Mouse (Mus musculus) c-Kit-positive CD71-positive TER-119-negative erythroid progenitor cells, embryonic 14.5 days (primary cell): ENCODE measurements at regions not wholly inside any gene's neighbourhood (a gene's known extent, or its start where the extent isn't known, plus 50 kb on each side); places are given as distances from the start of the nearest gene placed in this dataset.
A peak's percentile ranks its signal among the peaks of the same experiment; 100 is the strongest.

ENCODE experiments used
- DNase-seq: peaks from one replicate; pipeline ENCODE4 v3.0.0-alpha.2; 2013; ENCODE audit warnings: low read depth

- DNase-seq = no peak
Observed at GRCm38 (mm10) chr6:143536525-143537293, 369.7 kb downstream of the Etnk1 start.

- no peak for DNase-seq
Observed at GRCm38 (mm10) chr6:143547406-143547903, 380.4 kb downstream of the Etnk1 start.

GRCm38 (mm10) chr6:143554946-143555345, 387.9 kb downstream of the Etnk1 start:
- no peak for DNase-seq

- DNase-seq = no peak
Observed at GRCm38 (mm10) chr6:143558046-143558884, 391.2 kb downstream of the Etnk1 start.

- no peak for DNase-seq
Observed at GRCm38 (mm10) chr6:143559316-143559715, 392.3 kb downstream of the Etnk1 start.

- DNase-seq = no peak
Observed at GRCm38 (mm10) chr6:143561316-143562088, 394.5 kb downstream of the Etnk1 start.

- no peak for DNase-seq
Observed at GRCm38 (mm10) chr6:143571356-143572115, 404.5 kb downstream of the Etnk1 start.

GRCm38 (mm10) chr6:143579223-143579622, 412.2 kb downstream of the Etnk1 start:
- no peak for DNase-seq

GRCm38 (mm10) chr6:143589666-143590065, 422.6 kb downstream of the Etnk1 start:
- no peak for DNase-seq

- DNase-seq = no peak
Observed at GRCm38 (mm10) chr6:143590231-143590630, 423.2 kb downstream of the Etnk1 start.

GRCm38 (mm10) chr6:143592490-143592889, 425.5 kb downstream of the Etnk1 start:
- no peak for DNase-seq

GRCm38 (mm10) chr6:143595486-143595885, 428.5 kb downstream of the Etnk1 start:
- DNase-seq = no peak

- DNase-seq = no peak
Observed at GRCm38 (mm10) chr6:143597414-143597813, 430.4 kb downstream of the Etnk1 start.

- DNase-seq = no peak
Observed at GRCm38 (mm10) chr6:143598916-143599315, 431.9 kb downstream of the Etnk1 start.

- peak; percentile 19 for DNase-seq
Observed at GRCm38 (mm10) chr6:143609100-143609499, 442.1 kb downstream of the Etnk1 start.

GRCm38 (mm10) chr6:143612966-143613365, 445.9 kb downstream of the Etnk1 start:
- DNase-seq = no peak

- no peak for DNase-seq
Observed at GRCm38 (mm10) chr6:143614431-143614987, 447.5 kb downstream of the Etnk1 start.

GRCm38 (mm10) chr6:143615361-143615760, 448.3 kb downstream of the Etnk1 start:
- DNase-seq = no peak

GRCm38 (mm10) chr6:143616386-143616785, 449.4 kb downstream of the Etnk1 start:
- DNase-seq = no peak

GRCm38 (mm10) chr6:143618558-143618957, 451.5 kb downstream of the Etnk1 start:
- DNase-seq = no peak

- no peak for DNase-seq
Observed at GRCm38 (mm10) chr6:143620583-143620982, 453.6 kb downstream of the Etnk1 start.
